Mouse (Mus musculus) mature B cell (primary cell): ENCODE results near the gene Zfp827.

Experiments used
- in situ Hi-C: fragments of 300-500 bp; cut with MboI; formaldehyde crosslinking; loops from 2 replicates; pipeline ENCODE4 v1.14.3; 2019

The Zfp827 gene

GRCm38 (mm10) chr8:79222752-79223141 is 194.5 kb downstream of the Zfp827 start:
- in situ Hi-C loops, result no loop called here

- in situ Hi-C loops, result no loop called here
These were observed 196.1 kb downstream of the Zfp827 start for GRCm38 (mm10) chr8:79224363-79224762.

GRCm38 (mm10) chr8:79225586-79225985 is 197.3 kb downstream of the Zfp827 start:
- in situ Hi-C loops, result no loop called here

GRCm38 (mm10) chr8:79226046-79226445 is 197.8 kb downstream of the Zfp827 start:
- in situ Hi-C loops, result no loop called here

GRCm38 (mm10) chr8:79227194-79227593 is 199.0 kb downstream of the Zfp827 start:
- in situ Hi-C loops, result no loop called here

GRCm38 (mm10) chr8:79227916-79228315 is 199.7 kb downstream of the Zfp827 start:
- in situ Hi-C loops, result no loop called here

- in situ Hi-C loops, result no loop called here
These were observed 201.1 kb downstream of the Zfp827 start for GRCm38 (mm10) chr8:79229266-79229888.

GRCm38 (mm10) chr8:79239320-79239719 is 211.1 kb downstream of the Zfp827 start:
- in situ Hi-C loops, result no loop called here

GRCm38 (mm10) chr8:79239996-79240395 is 211.8 kb downstream of the Zfp827 start:
- in situ Hi-C loops, result no loop called here
